Mouse (Mus musculus): ENCODE measurements at regions not wholly inside any gene's neighbourhood (a gene's known extent, or its start where the extent isn't known, plus 50 kb on each side); places are given as distances from the start of the nearest gene placed in this dataset.

GRCm38 (mm10) chr3:104712711-104713110, 68.1 kb upstream of the Ppm1j start:
- no peak for DNase-seq (ENCODE audit: low spot score)

GRCm38 (mm10) chr3:104713836-104714631, 66.8 kb upstream of the Ppm1j start:
- peak; percentile 69 for DNase-seq (ENCODE audit: low spot score)

GRCm38 (mm10) chr3:104714679-104715326, 66.1 kb upstream of the Ppm1j start:
- peak; percentile 31 for DNase-seq (ENCODE audit: low spot score)
